Mouse (Mus musculus) lung, postnatal 25 days (tissue): ENCODE results near the gene Olfr1284.
"Not testable (repeated sequence)": the region's sequence is repeated elsewhere in the genome, so short reads cannot be mapped to it uniquely, and the experiment has no call there.

Experiments
- DNase-seq: peaks from one replicate; pipeline ENCODE4 v3.0.0; 2022; ENCODE audit warnings: low spot score

Gene Olfr1284

GRCm38 (mm10) chr2:111375222-111375621 lies at the start of gene Olfr1284:
Gene Olfr1284 (plus strand): TSS chr2:111375522.
- no peak for DNase-seq

- DNase-seq = no peak
These were observed 49.1 kb upstream of the Olfr1284 start, which contains the start of gene Olfr1281 for GRCm38 (mm10) chr2:111326220-111326619. Gene Olfr1281 (plus strand): TSS chr2:111326520.

- DNase-seq = not testable (repeated sequence)
These were observed 41.6 kb upstream of the Olfr1284 start for GRCm38 (mm10) chr2:111333721-111334120.

GRCm38 (mm10) chr2:111335976-111336375 lies 39.3 kb upstream of the Olfr1284 start, which contains the start of gene Olfr1282:
Gene Olfr1282 (minus strand): TSS chr2:111336076.
- no peak for DNase-seq

GRCm38 (mm10) chr2:111366490-111366889 lies 8.8 kb upstream of the Olfr1284 start, which contains the start of gene Olfr1283:
Gene Olfr1283 (plus strand): TSS chr2:111366790.
- DNase-seq = no peak

- DNase-seq = no peak
These were observed 47.6 kb downstream of the Olfr1284 start, which contains the start of gene Olfr1286 for GRCm38 (mm10) chr2:111422931-111423330. Gene Olfr1286 (minus strand): TSS chr2:111423115.
